Mouse (Mus musculus): ENCODE measurements around the gene Elp5.

- TF ChIP-seq CTCF (IDR thresholded peaks at IDR 0.05; ENCODE audit: borderline replicate concordance, control insufficient read depth, extremely low read depth, insufficient read depth, low read length, poor library complexity) (no peak), POLR2A (IDR thresholded peaks at IDR 0.05; ENCODE audit: control insufficient read depth, extremely low read depth, insufficient read depth, low read length, poor library complexity) (no peak)
Observed at GRCm38 (mm10) chr11:70028401-70029129, 46.2 kb upstream of the Elp5 start.
